ENCODE assay signal across 7 mouse cellular contexts in genomic region chr8:109778280-109778977, GRCm38 (mm10). TPM values are rescaled to one million over a fixed set of nuclear protein-coding genes. Genes with fewer than 3 reads are reported as not detected.
A peak's percentile ranks its signal among the peaks of the same experiment; 100 is the strongest.
DNase-seq lines count a peak whose midpoint lies in the region; ATAC-seq and TF ChIP-seq lines count a peak whose summit lies in the region.

Ap1g1 (plus strand) TSS chr8:109778554.

- H3K27ac ChIP-seq in embryonic facial prominence, embryonic 10.5 days (replicated peaks) = peak within 1 kb of the TSS; percentile 100
- H3K27ac ChIP-seq in intestine, postnatal 0 days (ENCODE audit: low read depth, low read length) = peak within 1 kb of the TSS; percentile 99
- H3K27ac ChIP-seq in midbrain, embryonic 12.5 days (replicated peaks) = peak within 1 kb of the TSS; percentile 98
- peak within 1 kb of the TSS; percentile 83 for H3K27ac ChIP-seq in small intestine, adult 2 months (ENCODE audit: insufficient read depth, low read depth, low read length)

- peak within 1 kb of the TSS; percentile 93 for H3K9ac ChIP-seq in intestine, postnatal 0 days (ENCODE audit: low read depth, low read length)
- H3K9ac ChIP-seq in midbrain, embryonic 12.5 days (replicated peaks) = peak within 1 kb of the TSS; percentile 92

- intact Hi-C loops in left cerebral cortex, postnatal 4 days (cut with DNase I) = no loop called here

- DNase-seq in adrenal gland, postnatal 10 days = peak; percentile 97
- peak; percentile 99 for DNase-seq in embryonic facial prominence, embryonic 10.5 days (ENCODE audit: low spot score)
- peak; percentile 57 for DNase-seq in gonadal fat pad, adult 2 months (ENCODE audit: low read depth)
- DNase-seq in left cerebral cortex, postnatal 4 days = peak; percentile 98

- H3K36me3 ChIP-seq in embryonic facial prominence, embryonic 10.5 days (replicated peaks) = no peaks in the 10 kb centered on the region
- H3K36me3 ChIP-seq in intestine, postnatal 0 days (ENCODE audit: control insufficient read depth, insufficient read depth) = no peaks in the 10 kb centered on the region
- no peaks in the 10 kb centered on the region for H3K36me3 ChIP-seq in midbrain, embryonic 12.5 days
- no peaks in the 10 kb centered on the region for H3K36me3 ChIP-seq in small intestine, adult 2 months (ENCODE audit: control insufficient read depth, insufficient read depth, low read length)

- under 1% methylated on average over 63 of the region's 64 CpGs for WGBS in embryonic facial prominence, embryonic 10.5 days
- under 1% methylated on average over 54 of the region's 64 CpGs for WGBS in intestine, postnatal 0 days
- WGBS in midbrain, embryonic 12.5 days = under 1% methylated on average over 64 of the region's 64 CpGs
- WGBS in small intestine, adult 2 months = under 1% methylated on average over 63 of the region's 64 CpGs

- peak within 1 kb of the TSS; percentile 70 for H3K4me2 ChIP-seq in intestine, postnatal 0 days (replicated peaks; ENCODE audit: low read depth)
- H3K4me2 ChIP-seq in midbrain, embryonic 12.5 days (replicated peaks) = peak within 1 kb of the TSS; percentile 76

- peaks cover 16% of the 10 kb centered on the region for H3K4me1 ChIP-seq in embryonic facial prominence, embryonic 10.5 days
- no peaks in the 10 kb centered on the region for H3K4me1 ChIP-seq in intestine, postnatal 0 days (replicated peaks; ENCODE audit: control insufficient read depth, insufficient read depth, low read length)
- peaks cover 13% of the 10 kb centered on the region for H3K4me1 ChIP-seq in midbrain, embryonic 12.5 days
- H3K4me1 ChIP-seq in small intestine, adult 2 months (ENCODE audit: control insufficient read depth, insufficient read depth, insufficient read length, low read length) = no peaks in the 10 kb centered on the region

- H3K9me3 ChIP-seq in embryonic facial prominence, embryonic 10.5 days = no peaks in the 10 kb centered on the region
- H3K9me3 ChIP-seq in intestine, postnatal 0 days (ENCODE audit: control insufficient read depth) = no peaks in the 10 kb centered on the region
- H3K9me3 ChIP-seq in midbrain, embryonic 12.5 days = no peaks in the 10 kb centered on the region

- peak within 1 kb of the TSS; percentile 99 for H3K4me3 ChIP-seq in embryonic facial prominence, embryonic 10.5 days
- peak within 1 kb of the TSS; percentile 99 for H3K4me3 ChIP-seq in intestine, postnatal 0 days (ENCODE audit: low read depth, low read length)
- peak within 1 kb of the TSS; percentile 99 for H3K4me3 ChIP-seq in midbrain, embryonic 12.5 days
- H3K4me3 ChIP-seq in small intestine, adult 2 months (ENCODE audit: low read depth, low read length) = peak within 1 kb of the TSS; percentile 80

- 0 out of 2 replicates have a peak, but pooled peaks have one; percentile 7 for TF ChIP-seq POLR2A in small intestine, adult 2 months (IDR thresholded peaks at IDR 0.05; ENCODE audit: low read depth, low read length)

- no peak for TF ChIP-seq CTCF in intestine, postnatal 0 days (IDR thresholded peaks at IDR 0.05; ENCODE audit: low read depth)
- no peak for TF ChIP-seq CTCF in small intestine, adult 2 months (IDR thresholded peaks at IDR 0.05; ENCODE audit: extremely low read depth, insufficient read length, insufficient replicate concordance, low read depth, low read length)

- no peaks in the 10 kb centered on the region; the same call in 1 of the 2 replicates for H3K27me3 ChIP-seq in embryonic facial prominence, embryonic 10.5 days (replicated peaks; ENCODE audit: low read depth, poor library complexity, severe bottlenecking)
- H3K27me3 ChIP-seq in intestine, postnatal 0 days (replicated peaks; ENCODE audit: control insufficient read depth, insufficient read depth, low read length) = no peaks in the 10 kb centered on the region
- peaks cover 6% of the 10 kb centered on the region; the same call in 1 of the 2 replicates for H3K27me3 ChIP-seq in midbrain, embryonic 12.5 days
- H3K27me3 ChIP-seq in small intestine, adult 2 months (ENCODE audit: control insufficient read depth, insufficient read depth, low read length) = no peaks in the 10 kb centered on the region

- ATAC-seq in intestine, postnatal 0 days = peak; percentile 99
- peak; percentile 99 for ATAC-seq in midbrain, embryonic 12.5 days (ENCODE audit: low FRiP score, low read depth)

RNA-seq across cellular contexts. Expression of gene Ap1g1, which starts in this region (rescaled TPM):
- total RNA-seq in adrenal gland, postnatal 10 days (2021) = 10 to 100 TPM; 72.7 to 76.1 TPM
- 48.4 and 52.9 TPM in 2 replicates for polyA plus RNA-seq in embryonic facial prominence, embryonic 10.5 days (2016; fragmentation: Nextera tagmentation; extraction: Ambion mirVana)
- 44.1 and 44.8 TPM in 2 replicates for polyA plus RNA-seq in gonadal fat pad, adult 2 months (2012; rRNA removed)
- 27.1 and 28.2 TPM in 2 replicates for polyA plus RNA-seq in intestine, postnatal 0 days (2015; fragmentation: Nextera tagmentation; extraction: Ambion mirVana)
- 100 to 1,000 TPM; 110 to 116 TPM for total RNA-seq in left cerebral cortex, postnatal 4 days (2021)
- polyA plus RNA-seq in midbrain, embryonic 12.5 days (2016; fragmentation: Nextera tagmentation; extraction: Ambion mirVana) = 67.1 and 72.4 TPM in 2 replicates
- 11.3 and 18.8 TPM in 2 replicates for polyA plus RNA-seq in small intestine, adult 2 months (2012; rRNA removed)

Comparison
In these comparisons a context has a peak if more than half of its experiments do, and no peak if none do; other contexts are left out.
1. Peak in every context shown above with its lines: DNase-seq, ATAC-seq, H3K4me3 ChIP-seq and H3K27ac ChIP-seq.